Mouse (Mus musculus) brain, embryonic 14.5 days (tissue): ENCODE measurements around the gene Ndufc2.

Experiments used
- CTCF ChIP-seq: fragments of 200-500 bp; IDR thresholded peaks from 2 replicates; pipeline ENCODE4 v1.5.1; 2012; ENCODE audit warnings: inconsistent platforms, mild to moderate bottlenecking, moderate library complexity, borderline replicate concordance; ENCODE audit not compliant: insufficient read depth, insufficient read length; ENCODE audit errors: extremely low read depth
- POLR2A ChIP-seq: fragments of 200-500 bp; IDR thresholded peaks from 2 replicates; pipeline ENCODE4 v1.6.1; 2012; ENCODE audit warnings: mild to moderate bottlenecking, inconsistent platforms, borderline replicate concordance; ENCODE audit not compliant: poor library complexity, insufficient read depth, insufficient read length, severe bottlenecking; ENCODE audit errors: extremely low read depth

DNA sequence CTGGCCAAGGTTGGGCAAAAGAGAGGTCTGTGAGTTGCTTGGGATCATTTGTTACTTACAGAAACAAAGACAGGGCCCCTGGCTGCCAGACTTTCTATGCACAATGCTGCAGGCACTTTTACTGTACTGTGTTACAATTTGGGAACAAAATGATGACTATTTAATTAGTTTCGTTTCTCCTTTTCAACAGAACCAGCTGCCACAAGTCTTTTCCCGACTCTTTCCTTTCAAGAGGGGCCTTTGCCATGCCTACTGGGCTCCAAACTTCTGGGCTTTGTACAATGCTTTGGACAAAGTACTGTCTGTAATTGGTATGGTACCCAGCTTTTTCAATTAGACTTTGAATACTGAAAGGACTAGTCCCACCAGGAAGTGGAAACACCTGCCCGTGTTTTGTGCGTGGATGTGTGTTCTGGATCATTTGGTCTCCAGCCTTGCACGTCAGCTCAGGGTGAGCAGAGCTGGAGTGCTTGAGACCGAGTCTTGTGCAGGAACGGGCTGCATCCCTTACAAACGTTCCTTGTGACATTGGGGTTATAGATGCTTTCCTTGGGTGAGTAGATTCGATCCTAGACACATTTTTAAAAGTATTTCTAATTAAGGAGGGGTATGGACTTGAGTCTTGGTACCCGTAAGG is 16.2 kb upstream of the Ndufc2 start:
- TF ChIP-seq CTCF (no peak), POLR2A (no peak)
